Mouse (Mus musculus): ENCODE data around the gene Kctd5.
"Not testable (repeated sequence)": the region's sequence is repeated elsewhere in the genome, so short reads cannot be mapped to it uniquely, and the experiment has no call there.

The Kctd5 gene

GRCm38 (mm10) chr17:24072919-24073696 lies at the start of gene Kctd5:
Gene Kctd5, minus strand, starts transcription at chr17:24073485.
- DNase-seq (ENCODE audit: low read depth), result peak; percentile 93

GRCm38 (mm10) chr17:24119446-24119845 lies 46.2 kb upstream of the Kctd5 start:
- DNase-seq (ENCODE audit: low read depth), result no peak

- DNase-seq (ENCODE audit: low read depth), result no peak
Observed at GRCm38 (mm10) chr17:24113031-24113430, 39.7 kb upstream of the Kctd5 start.

GRCm38 (mm10) chr17:24111256-24111655 lies 38.0 kb upstream of the Kctd5 start:
- DNase-seq (ENCODE audit: low read depth), result no peak

GRCm38 (mm10) chr17:24108896-24109295 lies 35.6 kb upstream of the Kctd5 start:
- DNase-seq (ENCODE audit: low read depth), result no peak

- DNase-seq (ENCODE audit: low read depth), result no peak
Observed at GRCm38 (mm10) chr17:24105111-24105510, 31.8 kb upstream of the Kctd5 start.

- DNase-seq (ENCODE audit: low read depth), result no peak
Observed at GRCm38 (mm10) chr17:24098354-24098753, 25.1 kb upstream of the Kctd5 start.

- no peak for DNase-seq (ENCODE audit: low read depth)
Observed at GRCm38 (mm10) chr17:24090575-24090974, 17.3 kb upstream of the Kctd5 start.

- not testable (repeated sequence) for DNase-seq (ENCODE audit: low read depth)
Observed at GRCm38 (mm10) chr17:24086399-24086798, 13.1 kb upstream of the Kctd5 start.

- DNase-seq (ENCODE audit: low read depth), result no peak
Observed at GRCm38 (mm10) chr17:24084593-24084992, 11.3 kb upstream of the Kctd5 start.

GRCm38 (mm10) chr17:24077101-24077500 lies 3.8 kb upstream of the Kctd5 start:
- DNase-seq (ENCODE audit: low read depth), result no peak

- DNase-seq (ENCODE audit: low read depth), result no peak
Observed at GRCm38 (mm10) chr17:24069531-24069930, 3.8 kb downstream of the Kctd5 start.

- no peak for DNase-seq (ENCODE audit: low read depth)
Observed at GRCm38 (mm10) chr17:24068271-24068670, 5.0 kb downstream of the Kctd5 start.

GRCm38 (mm10) chr17:24062459-24063155 lies 10.7 kb downstream of the Kctd5 start:
- DNase-seq (ENCODE audit: low read depth), result no peak

- no peak for DNase-seq (ENCODE audit: low read depth)
Observed at GRCm38 (mm10) chr17:24057730-24058245, 15.5 kb downstream of the Kctd5 start.

GRCm38 (mm10) chr17:24056636-24057625 lies 16.4 kb downstream of the Kctd5 start:
- DNase-seq (ENCODE audit: low read depth), result no peak

- DNase-seq (ENCODE audit: low read depth), result no peak
Observed at GRCm38 (mm10) chr17:24049008-24049407, 24.3 kb downstream of the Kctd5 start.

GRCm38 (mm10) chr17:24048053-24048452 lies 25.2 kb downstream of the Kctd5 start:
- DNase-seq (ENCODE audit: low read depth), result no peak

GRCm38 (mm10) chr17:24046026-24046425 lies 27.3 kb downstream of the Kctd5 start:
- no peak for DNase-seq (ENCODE audit: low read depth)

- DNase-seq (ENCODE audit: low read depth), result no peak
Observed at GRCm38 (mm10) chr17:24045608-24046007, 27.7 kb downstream of the Kctd5 start.

- DNase-seq (ENCODE audit: low read depth), result no peak
Observed at GRCm38 (mm10) chr17:24044482-24044881, 28.8 kb downstream of the Kctd5 start.

- DNase-seq (ENCODE audit: low read depth), result no peak
Observed at GRCm38 (mm10) chr17:24037844-24038243, 35.4 kb downstream of the Kctd5 start, which contains the start of gene Prss27. Gene Prss27, plus strand, starts transcription at chr17:24038144.
